Mouse (Mus musculus) megakaryocyte, embryonic 14.5 days (primary cell): ENCODE results near the gene Pla2g12a. TPM values are rescaled to one million over a fixed set of nuclear protein-coding genes. Genes with fewer than 3 reads are reported as not detected.
A peak's percentile ranks its signal among the peaks of the same experiment; 100 is the strongest.

Experiments
- H3K27me3 ChIP-seq: replicated peaks from 2 replicates; pipeline ENCODE3; 2012; ENCODE audit warnings: inconsistent platforms
- H3K36me3 ChIP-seq: replicated peaks from 2 replicates; pipeline ENCODE3; 2012; ENCODE audit warnings: low read length, inconsistent platforms, mixed read lengths
- H3K4me1 ChIP-seq: 2 replicates; pipeline ENCODE4 v1.6.1; 2012; ENCODE audit warnings: inconsistent platforms
- H3K4me3 ChIP-seq: replicated peaks from 2 replicates; pipeline ENCODE3; 2012; ENCODE audit warnings: moderate library complexity, mild to moderate bottlenecking, inconsistent platforms
- H3K9me3 ChIP-seq: 2 replicates; pipeline ENCODE4 v1.6.1; 2012; ENCODE audit warnings: inconsistent platforms
- FLI1 ChIP-seq: IDR thresholded peaks from 2 replicates; pipeline ENCODE4 v1.6.1; 2012; ENCODE audit warnings: low read length, inconsistent platforms, mixed read lengths
- GATA1 ChIP-seq: IDR thresholded peaks from 3 replicates; pipeline ENCODE4 v1.6.1; 2012; ENCODE audit warnings: mixed read lengths, low read length, inconsistent platforms, borderline replicate concordance
- polyA plus RNA-seq: library from polyadenylated mRNA; stranded (reverse); fragments of >175 nt; gene quantifications from 2 replicates; pipeline ENCODE4 v1.2.3, GENCODE M21; 2012; ENCODE audit warnings: low replicate concordance; ENCODE audit not compliant: insufficient read depth

Pla2g12a gene
- polyA plus RNA-seq, 1 experiment: 103 TPM

DNA sequence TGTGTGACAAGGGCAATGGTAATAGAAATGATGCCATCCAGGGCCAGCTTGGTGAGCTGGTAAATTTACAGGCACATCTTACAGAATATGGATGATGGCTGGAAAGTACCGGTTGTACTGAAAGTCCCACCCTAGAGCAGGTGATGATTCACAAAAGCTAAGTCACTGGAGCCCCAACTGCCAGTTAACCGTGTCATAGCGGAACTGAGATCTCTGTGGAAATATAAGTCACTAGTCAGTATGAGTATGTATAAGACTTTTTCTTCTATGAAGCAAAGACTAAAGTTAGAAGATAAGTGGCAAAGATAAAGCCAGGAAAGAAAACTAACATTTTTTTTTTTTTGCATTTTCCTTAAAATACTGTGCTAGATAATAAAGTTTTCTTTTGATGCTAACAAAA is 14.7 kb downstream of the Pla2g12a start:
- no peak overlapping the region for H3K4me3 ChIP-seq
- H3K4me1 ChIP-seq: peaks cover 35% of the 10 kb centered on the region
- no peaks in the 10 kb centered on the region for H3K27me3 ChIP-seq
- TF ChIP-seq GATA1 (no peak), FLI1 (no peak)
- H3K36me3 ChIP-seq: peaks cover 84% of the 10 kb centered on the region
- H3K9me3 ChIP-seq: no peaks in the 10 kb centered on the region

DNA sequence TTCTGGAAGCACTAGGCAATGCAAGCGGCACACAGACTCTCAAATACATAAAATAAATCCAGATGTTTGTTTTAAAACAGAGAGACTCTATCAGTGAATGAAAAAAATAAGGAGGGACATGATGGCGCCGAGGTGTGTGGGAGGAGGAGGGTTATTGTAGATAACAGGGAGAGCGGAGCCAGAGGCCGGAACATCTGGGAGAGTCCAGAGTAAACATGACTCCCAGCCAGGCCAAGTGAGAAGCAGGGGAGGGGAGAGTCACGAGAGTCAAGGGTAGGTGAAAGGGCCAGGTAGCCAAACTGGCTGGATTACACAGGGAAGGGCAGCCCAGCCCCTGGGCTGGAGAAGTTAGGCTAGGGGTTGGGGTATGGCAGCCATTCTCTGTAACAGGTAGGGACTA is 18.2 kb downstream of the Pla2g12a start:
- Histone ChIP-seq H3K9me3 (no peaks in the 10 kb centered on the region), H3K4me1 (peaks cover 60% of the 10 kb centered on the region), H3K36me3 (peaks cover 67% of the 10 kb centered on the region), H3K4me3 (no peak overlapping the region), H3K27me3 (no peaks in the 10 kb centered on the region)
- TF ChIP-seq FLI1 (no peak), GATA1 (no peak)

DNA sequence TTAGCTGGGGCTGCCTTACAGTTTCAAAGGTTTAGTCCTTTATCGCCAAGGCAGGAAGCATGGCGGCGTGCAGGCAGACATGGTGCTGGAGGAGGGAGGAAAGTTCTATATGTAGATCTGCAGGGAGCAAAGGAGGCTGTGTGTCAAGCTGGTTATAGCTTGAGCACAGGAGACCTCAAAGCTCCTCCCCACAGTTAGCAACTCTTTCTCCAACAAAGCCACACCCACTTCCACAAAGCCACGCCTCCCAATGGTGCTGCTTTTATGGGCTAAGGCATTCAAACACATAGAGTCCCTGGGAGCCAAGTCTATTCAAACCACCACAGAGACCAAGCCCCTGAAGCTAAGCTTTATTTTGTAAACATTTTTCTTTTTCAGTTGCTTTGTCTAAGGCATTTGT is 20.5 kb downstream of the Pla2g12a start:
- Histone ChIP-seq H3K36me3 (peaks cover 55% of the 10 kb centered on the region), H3K9me3 (no peaks in the 10 kb centered on the region), H3K27me3 (no peaks in the 10 kb centered on the region), H3K4me3 (no peak overlapping the region), H3K4me1 (peaks cover 74% of the 10 kb centered on the region)
- TF ChIP-seq GATA1 (no peak), FLI1 (no peak)

DNA sequence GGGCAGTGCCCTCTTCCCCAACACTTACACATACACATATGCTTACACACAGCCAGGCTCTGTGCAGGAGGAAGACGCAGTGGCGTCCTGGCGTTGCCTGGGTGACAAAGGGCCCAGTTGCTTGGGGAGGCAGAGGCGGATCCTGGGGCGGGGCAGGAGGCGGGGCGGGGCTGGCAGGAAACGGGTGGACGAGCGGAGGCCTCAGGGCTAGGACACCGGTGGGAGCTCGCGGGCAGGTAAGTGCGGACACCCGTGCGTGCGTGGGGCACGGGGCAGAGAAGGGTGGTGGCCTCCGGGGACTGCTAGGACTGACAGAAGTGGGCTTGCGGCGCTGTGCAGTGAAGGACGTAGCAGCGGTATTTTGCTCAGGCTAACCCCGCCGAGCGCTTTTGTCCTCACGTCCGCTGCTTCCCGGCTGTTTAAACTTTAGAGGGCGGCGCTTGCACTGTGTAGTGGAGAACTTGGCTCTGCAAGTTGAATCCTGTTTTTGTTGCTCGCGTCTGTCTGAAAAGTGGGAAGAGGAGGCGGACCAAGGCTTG is 22.9 kb downstream of the Pla2g12a start, which contains the start of gene Casp6:
Casp6 (plus strand) TSS at position 155 of the 539 bp plus-strand sequence.
- Histone ChIP-seq H3K36me3 (peaks cover 56% of the 10 kb centered on the region), H3K4me1 (peaks cover 80% of the 10 kb centered on the region), H3K27me3 (no peaks in the 10 kb centered on the region), H3K9me3 (no peaks in the 10 kb centered on the region), H3K4me3 (peak within 1 kb of the TSS; percentile 98)
- TF ChIP-seq GATA1 (no peak), FLI1 (no peak)

DNA sequence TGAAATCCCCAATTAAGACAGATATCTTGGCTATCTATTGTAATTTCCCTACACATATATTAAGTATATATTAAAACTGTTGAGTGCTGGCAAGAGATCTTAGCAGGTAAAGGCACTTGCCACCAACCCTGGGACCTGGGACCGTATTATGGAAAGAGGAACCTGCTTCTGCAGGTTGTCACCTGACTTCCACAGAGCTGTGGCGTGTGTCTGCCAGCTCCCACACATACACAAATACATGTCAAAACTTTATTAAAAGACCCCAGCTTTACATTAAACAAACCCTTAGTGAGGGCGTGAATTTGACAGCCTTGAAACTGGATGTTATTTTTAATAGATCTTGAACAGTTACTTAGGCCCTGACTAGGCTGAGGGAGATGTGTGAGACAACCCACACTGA is 25.0 kb downstream of the Pla2g12a start:
- Histone ChIP-seq H3K36me3 (peaks cover 58% of the 10 kb centered on the region), H3K4me3 (no peak overlapping the region), H3K9me3 (no peaks in the 10 kb centered on the region), H3K4me1 (peaks cover 60% of the 10 kb centered on the region), H3K27me3 (no peaks in the 10 kb centered on the region)
- TF ChIP-seq GATA1 (no peak), FLI1 (no peak)

DNA sequence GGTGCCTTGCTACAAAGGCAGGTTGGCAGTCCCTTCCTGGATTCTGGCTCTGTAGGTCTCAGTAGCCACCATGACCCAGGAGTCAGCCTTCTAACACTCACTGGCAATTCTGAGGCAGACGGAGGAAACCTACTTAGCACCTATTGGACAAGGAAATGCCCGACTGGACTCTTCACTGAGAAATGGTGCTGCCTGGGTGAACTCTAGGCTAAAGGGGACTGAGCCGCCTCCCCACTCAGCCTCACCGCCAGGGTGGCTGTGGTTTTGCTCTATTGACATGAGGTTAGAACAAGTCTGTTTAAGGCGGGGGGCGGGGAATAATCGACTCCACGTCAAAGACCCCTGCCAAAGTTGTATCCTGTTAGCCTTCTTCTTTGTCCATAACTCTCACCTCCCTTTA is 25.5 kb downstream of the Pla2g12a start:
- no peaks in the 10 kb centered on the region for H3K27me3 ChIP-seq
- no peak for TF ChIP-seq GATA1
- no peak for TF ChIP-seq FLI1
- H3K36me3 ChIP-seq: peaks cover 58% of the 10 kb centered on the region
- no peak overlapping the region for H3K4me3 ChIP-seq
- H3K9me3 ChIP-seq: no peaks in the 10 kb centered on the region
- peaks cover 55% of the 10 kb centered on the region for H3K4me1 ChIP-seq

DNA sequence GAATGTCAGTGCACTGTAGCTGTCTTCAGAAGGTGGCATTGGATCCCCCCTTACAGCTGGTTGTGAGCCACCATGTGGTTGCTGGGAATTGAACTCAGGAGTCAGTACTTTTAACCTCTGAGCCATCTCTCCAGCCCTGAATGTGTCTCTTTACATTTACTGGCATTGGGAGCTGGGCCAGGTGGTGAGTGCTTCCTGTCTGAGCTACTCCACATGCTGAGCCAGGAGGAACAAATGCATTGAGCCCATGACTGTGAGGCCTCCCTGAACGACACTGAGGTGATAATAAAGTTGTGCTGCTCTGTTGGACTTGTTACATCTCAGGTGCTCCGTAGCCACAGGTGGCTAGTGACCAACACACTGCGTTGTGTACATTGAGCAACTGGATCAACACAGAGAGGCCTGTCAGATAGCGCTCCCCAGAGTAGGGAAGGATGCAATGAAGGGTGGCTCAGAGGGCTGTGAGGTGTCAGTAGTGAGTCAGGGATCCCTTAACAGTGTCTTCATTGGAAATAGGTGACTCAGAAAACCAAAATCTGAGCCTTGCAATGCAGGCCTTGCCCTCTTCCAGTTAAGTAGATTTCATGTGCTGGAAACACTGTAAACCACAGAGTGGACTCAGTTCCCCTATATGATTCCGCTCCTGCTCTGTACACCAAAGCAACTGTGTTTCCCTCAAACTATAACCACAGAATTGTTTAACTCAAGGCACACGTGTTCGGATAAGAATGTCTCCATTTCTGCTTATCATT is 26.2 kb downstream of the Pla2g12a start:
- no peaks in the 10 kb centered on the region for H3K27me3 ChIP-seq
- H3K36me3 ChIP-seq: peaks cover 62% of the 10 kb centered on the region
- peak overlapping the region; percentile 59 for H3K4me3 ChIP-seq
- no peaks in the 10 kb centered on the region for H3K9me3 ChIP-seq
- peaks cover 50% of the 10 kb centered on the region for H3K4me1 ChIP-seq
- TF ChIP-seq FLI1: no peak
- TF ChIP-seq GATA1: no peak

DNA sequence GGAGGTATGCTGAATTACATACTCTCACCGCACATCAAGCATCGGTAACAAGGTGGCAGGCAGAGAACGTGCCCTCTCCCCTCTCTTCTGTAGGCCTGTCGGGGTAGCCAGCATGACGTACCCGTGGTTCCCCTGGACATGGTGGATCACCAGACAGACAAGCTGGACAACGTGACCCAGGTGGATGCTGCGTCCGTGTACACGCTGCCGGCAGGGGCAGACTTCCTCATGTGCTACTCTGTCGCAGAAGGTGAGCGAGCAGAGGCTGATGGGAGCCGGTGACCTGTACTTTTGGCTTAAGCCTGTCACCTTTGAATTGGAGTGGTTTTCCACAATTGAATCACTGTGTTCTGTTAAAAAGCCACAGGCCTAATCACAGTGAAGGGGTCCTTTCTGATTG is 33.6 kb downstream of the Pla2g12a start:
- TF ChIP-seq FLI1: no peak
- TF ChIP-seq GATA1: no peak
- no peak overlapping the region for H3K4me3 ChIP-seq
- H3K27me3 ChIP-seq: no peaks in the 10 kb centered on the region
- H3K36me3 ChIP-seq: peaks cover 78% of the 10 kb centered on the region
- no peaks in the 10 kb centered on the region for H3K4me1 ChIP-seq
- H3K9me3 ChIP-seq: no peaks in the 10 kb centered on the region

DNA sequence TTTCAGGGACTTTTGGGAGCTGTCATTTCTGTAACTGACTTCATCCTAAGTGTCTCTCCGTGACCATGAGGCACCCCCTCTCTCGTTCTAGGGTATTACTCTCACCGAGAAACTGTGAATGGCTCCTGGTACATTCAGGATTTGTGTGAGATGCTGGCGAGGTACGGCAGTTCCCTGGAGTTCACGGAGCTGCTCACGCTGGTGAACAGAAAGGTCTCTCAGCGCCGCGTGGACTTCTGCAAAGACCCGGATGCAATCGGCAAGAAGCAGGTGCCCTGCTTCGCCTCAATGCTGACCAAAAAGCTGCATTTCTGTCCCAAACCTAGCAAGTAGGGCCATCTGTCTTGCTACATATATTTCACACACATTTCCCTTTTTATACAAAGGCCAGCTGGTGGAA is 34.8 kb downstream of the Pla2g12a start:
- H3K9me3 ChIP-seq: no peaks in the 10 kb centered on the region
- H3K4me1 ChIP-seq: peaks cover under 1% of the 10 kb centered on the region; the same call in 1 of the 2 replicates
- TF ChIP-seq GATA1 (no peak), FLI1 (no peak)
- no peaks in the 10 kb centered on the region for H3K27me3 ChIP-seq
- no peak overlapping the region for H3K4me3 ChIP-seq
- peaks cover 69% of the 10 kb centered on the region for H3K36me3 ChIP-seq

DNA sequence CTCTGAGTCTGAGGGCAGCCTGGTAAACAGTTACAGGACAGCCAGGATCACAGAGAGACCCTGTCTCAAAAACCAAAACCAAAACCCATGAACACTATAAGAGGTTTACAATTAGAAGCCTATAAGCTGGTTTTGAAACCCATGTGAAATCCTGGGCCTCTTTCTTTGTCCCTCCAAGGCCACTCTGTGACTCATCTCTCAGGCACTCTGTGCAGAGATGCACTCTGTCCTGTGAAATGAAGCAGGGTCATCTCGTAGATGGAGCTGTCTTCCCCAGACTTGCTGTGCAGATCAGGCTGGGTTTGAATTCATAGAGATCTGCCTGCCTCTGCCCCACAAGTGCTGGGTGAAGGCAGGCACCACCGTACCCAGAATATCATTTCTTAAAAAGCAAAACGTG is 39.0 kb downstream of the Pla2g12a start:
- Histone ChIP-seq H3K4me1 (peaks cover 4% of the 10 kb centered on the region; the same call in 1 of the 2 replicates), H3K36me3 (peaks cover 27% of the 10 kb centered on the region), H3K4me3 (no peak overlapping the region), H3K9me3 (no peaks in the 10 kb centered on the region), H3K27me3 (no peaks in the 10 kb centered on the region)
- no peak for TF ChIP-seq GATA1
- TF ChIP-seq FLI1: no peak
